Mouse (Mus musculus): Measurements from ENCODE around the gene Neurl2.

The Neurl2 gene

GRCm38 (mm10) chr2:164817703-164818102 lies 15.6 kb downstream of the Neurl2 start:
- no peak for DNase-seq (ENCODE audit: extremely low read depth, low read depth)

GRCm38 (mm10) chr2:164817206-164817605 lies 16.1 kb downstream of the Neurl2 start:
- DNase-seq (ENCODE audit: extremely low read depth, low read depth): no peak

GRCm38 (mm10) chr2:164815821-164816220 lies 17.4 kb downstream of the Neurl2 start:
- no peak for DNase-seq (ENCODE audit: extremely low read depth, low read depth)

- DNase-seq (ENCODE audit: extremely low read depth, low read depth): no peak
These were observed 17.9 kb downstream of the Neurl2 start for GRCm38 (mm10) chr2:164815348-164815747.

- DNase-seq (ENCODE audit: extremely low read depth, low read depth): no peak
These were observed 19.7 kb downstream of the Neurl2 start for GRCm38 (mm10) chr2:164813557-164813956.

- DNase-seq (ENCODE audit: extremely low read depth, low read depth): no peak
These were observed 26.6 kb downstream of the Neurl2 start for GRCm38 (mm10) chr2:164806614-164807013.

- peak; percentile 29 for DNase-seq (ENCODE audit: extremely low read depth, low read depth)
These were observed 27.9 kb downstream of the Neurl2 start for GRCm38 (mm10) chr2:164805332-164805718.

GRCm38 (mm10) chr2:164804533-164805331 lies 28.5 kb downstream of the Neurl2 start, which contains the start of the genes Acot8 and Zswim3:
Acot8 (minus strand) TSS chr2:164804882.
Zswim3 (plus strand) TSS chr2:164805098.
- DNase-seq (ENCODE audit: extremely low read depth, low read depth): peak; percentile 99

GRCm38 (mm10) chr2:164803921-164804313 lies 29.3 kb downstream of the Neurl2 start:
- DNase-seq (ENCODE audit: extremely low read depth, low read depth): peak; percentile 13

GRCm38 (mm10) chr2:164803201-164803920 lies 29.9 kb downstream of the Neurl2 start:
- DNase-seq (ENCODE audit: extremely low read depth, low read depth): no peak

- DNase-seq (ENCODE audit: extremely low read depth, low read depth): no peak
These were observed 32.8 kb downstream of the Neurl2 start for GRCm38 (mm10) chr2:164800252-164801004.

GRCm38 (mm10) chr2:164798554-164798953 lies 34.7 kb downstream of the Neurl2 start:
- peak; percentile 29 for DNase-seq (ENCODE audit: extremely low read depth, low read depth)

GRCm38 (mm10) chr2:164795868-164796267 lies 37.4 kb downstream of the Neurl2 start:
- no peak for DNase-seq (ENCODE audit: extremely low read depth, low read depth)

- DNase-seq (ENCODE audit: extremely low read depth, low read depth): peak; percentile 84
These were observed 39.0 kb downstream of the Neurl2 start for GRCm38 (mm10) chr2:164794293-164794692.

GRCm38 (mm10) chr2:164793772-164794171 lies 39.5 kb downstream of the Neurl2 start:
- no peak for DNase-seq (ENCODE audit: extremely low read depth, low read depth)

GRCm38 (mm10) chr2:164793236-164793635 lies 40.0 kb downstream of the Neurl2 start:
- peak; percentile 30 for DNase-seq (ENCODE audit: extremely low read depth, low read depth)

GRCm38 (mm10) chr2:164792400-164793190 lies 40.7 kb downstream of the Neurl2 start:
- DNase-seq (ENCODE audit: extremely low read depth, low read depth): no peak

- DNase-seq (ENCODE audit: extremely low read depth, low read depth): no peak
These were observed 41.4 kb downstream of the Neurl2 start for GRCm38 (mm10) chr2:164791841-164792261.

GRCm38 (mm10) chr2:164790451-164790850 lies 42.8 kb downstream of the Neurl2 start:
- no peak for DNase-seq (ENCODE audit: extremely low read depth, low read depth)

- DNase-seq (ENCODE audit: extremely low read depth, low read depth): no peak
These were observed 44.8 kb downstream of the Neurl2 start for GRCm38 (mm10) chr2:164788411-164788810.

GRCm38 (mm10) chr2:164787779-164788178 lies 45.5 kb downstream of the Neurl2 start:
- no peak for DNase-seq (ENCODE audit: extremely low read depth, low read depth)
